Mouse (Mus musculus) E14TG2a.4 (cell line): ENCODE measurements around the gene Syt16.

ENCODE experiments used
- CTCF ChIP-seq: conservative IDR thresholded peaks from 2 replicates; pipeline ENCODE4 v1.5.1; 2014; ENCODE audit warnings: low read length
- NANOG ChIP-seq: IDR thresholded peaks from 2 replicates; pipeline ENCODE4 v1.6.1; 2014; ENCODE audit warnings: borderline replicate concordance, low read length, mixed read lengths

DNA sequence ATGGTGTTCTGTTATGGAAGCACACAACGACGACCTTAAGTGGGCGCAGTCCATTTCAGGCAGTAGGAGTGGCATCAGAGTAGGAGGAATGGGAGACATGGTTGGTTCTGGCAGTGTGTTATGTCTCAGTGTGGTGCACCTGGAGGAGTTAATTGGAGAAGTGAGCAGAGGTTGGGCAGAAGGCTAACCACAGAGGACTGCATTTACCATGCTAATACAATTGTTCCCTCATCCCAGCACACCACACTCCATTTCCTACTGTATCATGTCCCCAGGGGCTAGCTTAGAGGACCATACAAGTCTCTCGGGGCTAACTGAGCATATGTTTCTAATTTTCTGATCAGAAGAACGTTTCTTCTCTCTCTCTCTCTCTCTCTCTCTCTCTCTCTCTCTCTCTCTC is 18.0 kb downstream of the Syt16 start:
- TF ChIP-seq CTCF (no peak), NANOG (no peak)
